20 mouse cellular contexts compared by ENCODE assay signal in genomic region chr17:15058161-15058591, GRCm38 (mm10). TPM values are rescaled to one million over a fixed set of nuclear protein-coding genes. Genes with fewer than 3 reads are reported as not detected.
DNase-seq lines count a peak whose midpoint lies in the region; ATAC-seq lines count a peak whose summit lies in the region.
"Had no signal": no experiment of that assay in that cellular context is flagged by ENCODE, and none has a peak within 500 bp of the region (broad histone marks: within the 10 kb centered on the region; RNA-seq: fewer than 3 reads in every experiment).

No protein-coding gene starts in this region.

- H3K36me3 ChIP-seq in heart, embryonic 10.5 days: peaks cover 27% of the 10 kb centered on the region

- peaks cover 15% of the 10 kb centered on the region for H3K4me1 ChIP-seq in heart, embryonic 10.5 days
- H3K4me1 ChIP-seq: hindbrain, embryonic 12.5 days had no signal

- 44% methylated on average over 5 of the region's 5 CpGs for WGBS in heart, embryonic 10.5 days

- no peak for ATAC-seq in megakaryocyte progenitor cell, adult 5-6 weeks (replicated peaks; ENCODE audit: poor library complexity)
- ATAC-seq: intestine, postnatal 0 days had no signal

- peak; percentile 12 for DNase-seq in kidney, postnatal 10 days
- DNase-seq in kidney, adult 18-20 months: no peak
- peak; percentile 89 for DNase-seq in heart, embryonic 10.5 days (ENCODE audit: low spot score)
- DNase-seq in heart, postnatal 4 days: peak; percentile 59
- peak; percentile 29 for DNase-seq in lung, postnatal 14 days
- no peak for DNase-seq in adrenal gland, postnatal 25 days
- DNase-seq in adrenal gland, postnatal 36 days: no peak
- DNase-seq: cerebellum, adult 11-12 months; gastrocnemius, postnatal 25 days; kidney, postnatal 25 days; left cerebral cortex, postnatal 4 days; thymus, postnatal 4 days had no signal

- peaks cover 20% of the 10 kb centered on the region; the same call in 1 of the 2 replicates for H3K27me3 ChIP-seq in heart, embryonic 10.5 days (ENCODE audit: insufficient read depth, poor library complexity, severe bottlenecking)
- H3K27me3 ChIP-seq: hindbrain, embryonic 12.5 days had no signal

- peak overlapping the region; percentile 43; the same call in 1 of the 2 replicates for H3K27ac ChIP-seq in heart, embryonic 10.5 days
- H3K27ac ChIP-seq: hindbrain, embryonic 12.5 days; macrophage; stomach, postnatal 0 days had no signal

- H3K4me3 ChIP-seq in heart, embryonic 10.5 days: no peak overlapping the region
- H3K4me3 ChIP-seq: erythroblast, embryonic 14.5 days; hindbrain, embryonic 12.5 days had no signal

- no peaks in the 10 kb centered on the region for H3K9me3 ChIP-seq in heart, embryonic 10.5 days
- H3K9me3 ChIP-seq: G1E; hindbrain, embryonic 12.5 days had no signal

RNA-seq across cellular contexts. Expression of gene Gm3448, which starts 16.8 kb away (rescaled TPM):
- 2.7 and 3.2 TPM in 2 replicates for polyA plus RNA-seq in heart, embryonic 10.5 days (2016; fragmentation: Nextera tagmentation; extraction: Ambion mirVana)
- 1 to 10 TPM; 2.5 to 2.6 TPM for total RNA-seq in heart, postnatal 4 days (2021)
- total RNA-seq in megakaryocyte progenitor cell, adult 5-6 weeks (2015): 10.1 and 11.6 TPM in 2 replicates
- total RNA-seq in megakaryocyte progenitor cell, adult 5-6 weeks (2017): 15.4 and 16.3 TPM in 2 replicates
- total RNA-seq in adrenal gland, postnatal 25 days (2021): 7.7 and 9.5 TPM in 2 replicates
- 1 to 10 TPM; 4.1 to 4.2 TPM for total RNA-seq in adrenal gland, postnatal 36 days (2021)

RNA-seq across cellular contexts. Expression of gene Tcte3, which starts 16.9 kb away (rescaled TPM):
- 0.60 and 0.83 TPM in 2 replicates for polyA plus RNA-seq in heart, embryonic 10.5 days (2016; fragmentation: Nextera tagmentation; extraction: Ambion mirVana)
- total RNA-seq in heart, postnatal 4 days (2021): under 1 TPM in 1 of 2 experiments, not detected in 1; 0.60 TPM
- 1.0 and 1.9 TPM in 2 replicates for total RNA-seq in megakaryocyte progenitor cell, adult 5-6 weeks (2015)
- total RNA-seq in megakaryocyte progenitor cell, adult 5-6 weeks (2017): 0.33 TPM in 1 of 2 replicates, not detected in the other
- 0.85 and 2.8 TPM in 2 replicates for total RNA-seq in adrenal gland, postnatal 25 days (2021)
- total RNA-seq in adrenal gland, postnatal 36 days (2021): 1 to 10 TPM; 1.4 to 1.6 TPM
- total RNA-seq: gastrocnemius, postnatal 25 days; monocyte, adult 5-6 weeks had no signal
- polyA plus RNA-seq: hindbrain, embryonic 12.5 days; macrophage had no signal

RNA-seq across cellular contexts. Expression of gene Ermard, which starts 17.2 kb away (rescaled TPM):
- polyA plus RNA-seq in heart, embryonic 10.5 days (2016; fragmentation: Nextera tagmentation; extraction: Ambion mirVana): 67.6 and 80.2 TPM in 2 replicates
- 10 to 100 TPM; 34.8 to 46.8 TPM for total RNA-seq in heart, postnatal 4 days (2021)
- total RNA-seq in megakaryocyte progenitor cell, adult 5-6 weeks (2015): 57.6 and 71.7 TPM in 2 replicates
- 24.2 and 39.0 TPM in 2 replicates for total RNA-seq in megakaryocyte progenitor cell, adult 5-6 weeks (2017)
- 68.0 and 75.4 TPM in 2 replicates for total RNA-seq in adrenal gland, postnatal 25 days (2021)
- 10 to 100 TPM; 33.2 to 41.1 TPM for total RNA-seq in adrenal gland, postnatal 36 days (2021)

RNA-seq across cellular contexts. Expression of gene Gm3435, which starts 48.2 kb away (rescaled TPM):
- 4.7 and 6.1 TPM in 2 replicates for polyA plus RNA-seq in heart, embryonic 10.5 days (2016; fragmentation: Nextera tagmentation; extraction: Ambion mirVana)
- 1 to 10 TPM; 3.2 to 3.9 TPM for total RNA-seq in heart, postnatal 4 days (2021)
- 3.9 and 4.3 TPM in 2 replicates for total RNA-seq in megakaryocyte progenitor cell, adult 5-6 weeks (2015)
- total RNA-seq in megakaryocyte progenitor cell, adult 5-6 weeks (2017): 2.0 and 2.9 TPM in 2 replicates
- 1.8 and 6.3 TPM in 2 replicates for total RNA-seq in adrenal gland, postnatal 25 days (2021)
- 1 to 10 TPM; 2.9 to 6.7 TPM for total RNA-seq in adrenal gland, postnatal 36 days (2021)

Comparison
In these comparisons a context has a peak if more than half of its experiments do, and no peak if none do; other contexts are left out.
1. DNase-seq: peak in kidney, postnatal 10 days (single experiment), heart, embryonic 10.5 days (single experiment), heart, postnatal 4 days (single experiment) and lung, postnatal 14 days (single experiment); none in kidney, adult 18-20 months (single experiment), adrenal gland, postnatal 25 days (single experiment) and adrenal gland, postnatal 36 days (0 of 2).